Comparison of ENCODE assay signal across 14 mouse cellular contexts in genomic region chr10:46235581-46235980, GRCm38 (mm10).
A peak's percentile ranks its signal among the peaks of the same experiment; 100 is the strongest.
DNase-seq lines count a peak whose midpoint lies in the region; ATAC-seq and TF ChIP-seq lines count a peak whose summit lies in the region.
"Had no signal": no experiment of that assay in that cellular context is flagged by ENCODE, and none has a peak within 500 bp of the region (broad histone marks: within the 10 kb centered on the region; RNA-seq: fewer than 3 reads in every experiment).

No protein-coding gene starts in this region.

- no peak overlapping the region for H3K4me2 ChIP-seq in liver, postnatal 0 days (ENCODE audit: low read depth, low read length)
- H3K4me2 ChIP-seq: liver, embryonic 15.5 days had no signal

- POLR2A ChIA-PET in Patski (lab: Charles Lee) = no interaction called here

- intact Hi-C loops in heart, adult 2 months (cut with DNase I) = no loop called here

- no peak for DNase-seq in heart, adult 2 months
- DNase-seq in heart, adult 8-10 months (ENCODE audit: low spot score) = no peak
- no peak for DNase-seq in liver, postnatal 0 days
- DNase-seq in liver (no peak), Patski (ENCODE audit: low read depth, low spot score) (no peak)
- no peak for DNase-seq in heart, adult 9 months (ENCODE audit: low spot score in 2 of 2)
- DNase-seq: adrenal gland, postnatal 25 days; cerebellum, adult 9-11 months; gastrocnemius, postnatal 25 days; heart, postnatal 36 days; kidney, adult 18-20 months; right cerebral cortex, postnatal 14 days had no signal

- no peak overlapping the region for H3K9ac ChIP-seq in heart, adult 2 months (ENCODE audit: low read depth, low read length)
- no peak overlapping the region for H3K9ac ChIP-seq in liver, postnatal 0 days (replicated peaks)
- H3K9ac ChIP-seq: liver, embryonic 15.5 days had no signal

- TF ChIP-seq CTCF in heart, adult 2 months (IDR thresholded peaks at IDR 0.05) = peak; percentile 62
- TF ChIP-seq CTCF in liver, postnatal 0 days (IDR thresholded peaks at IDR 0.05; ENCODE audit: low read depth) = 0 out of 2 replicates have a peak, but pooled peaks have one; percentile 1
- TF ChIP-seq CTCF in E14TG2a.4 (conservative IDR thresholded peaks at IDR 0.05; ENCODE audit: low read length) (peak; percentile 52), Patski (IDR thresholded peaks at IDR 0.05) (peak; percentile 46)

- H3K9me3 ChIP-seq in liver, postnatal 0 days (ENCODE audit: low read length) = no peaks in the 10 kb centered on the region
- no peaks in the 10 kb centered on the region for H3K9me3 ChIP-seq in E14TG2a.4 (ENCODE audit: low read length)
- H3K9me3 ChIP-seq: liver, embryonic 15.5 days had no signal

- H3K4me3 ChIP-seq in heart, adult 2 months = no peak overlapping the region
- H3K4me3 ChIP-seq in liver, postnatal 0 days (ENCODE audit: low read depth, low read length) = no peak overlapping the region
- no peak overlapping the region for H3K4me3 ChIP-seq in E14TG2a.4 (replicated peaks; ENCODE audit: low read length)
- H3K4me3 ChIP-seq: liver, embryonic 15.5 days had no signal

- no peak for TF ChIP-seq POLR2A in heart, adult 2 months (IDR thresholded peaks at IDR 0.05; ENCODE audit: insufficient read depth, low read depth, low read length)

- in situ Hi-C loops in Patski (cut with MboI; ENCODE audit: low pct_unique_long_range_greater_than_20kb) = no loop called here

- 54% methylated on average over 2 of the region's 2 CpGs for WGBS in heart, adult 2 months
- 47% methylated on average over 2 of the region's 2 CpGs for WGBS in liver, postnatal 0 days (ENCODE audit: insufficient replicate concordance)

- CTCF ChIA-PET in Patski (lab: Charles Lee) = no interaction called here

- H3K27ac ChIP-seq in heart, adult 2 months = no peak overlapping the region
- no peak overlapping the region for H3K27ac ChIP-seq in liver, postnatal 0 days (ENCODE audit: low read depth)
- H3K27ac ChIP-seq: liver, embryonic 15.5 days had no signal

- ATAC-seq in liver, postnatal 0 days = no peak
- no peak for ATAC-seq in Patski

- H3K4me1 ChIP-seq in heart, adult 2 months (ENCODE audit: control insufficient read depth, insufficient read depth, low read length) = no peaks in the 10 kb centered on the region
- H3K4me1 ChIP-seq in liver, postnatal 0 days (ENCODE audit: insufficient read depth) = no peaks in the 10 kb centered on the region
- no peaks in the 10 kb centered on the region for H3K4me1 ChIP-seq in E14TG2a.4 (replicated peaks; ENCODE audit: low read depth, low read length)
- H3K4me1 ChIP-seq: liver, embryonic 15.5 days had no signal

- no peaks in the 10 kb centered on the region for H3K27me3 ChIP-seq in heart, adult 2 months (ENCODE audit: control insufficient read depth, insufficient read depth, low read length)
- no peaks in the 10 kb centered on the region for H3K27me3 ChIP-seq in liver, postnatal 0 days (ENCODE audit: insufficient read depth, low read length)
- H3K27me3 ChIP-seq in E14TG2a.4 (ENCODE audit: insufficient read depth, low read length) = no peaks in the 10 kb centered on the region
- peaks cover 14% of the 10 kb centered on the region for H3K27me3 ChIP-seq in Patski
- H3K27me3 ChIP-seq: liver, embryonic 15.5 days had no signal

- no peaks in the 10 kb centered on the region for H3K79me2 ChIP-seq in heart, adult 2 months (replicated peaks; ENCODE audit: control insufficient read depth, insufficient read depth, low read length)

- no peaks in the 10 kb centered on the region for H3K36me3 ChIP-seq in heart, adult 2 months (ENCODE audit: control insufficient read depth, insufficient read depth, low read length)
- no peaks in the 10 kb centered on the region for H3K36me3 ChIP-seq in liver, postnatal 0 days (replicated peaks; ENCODE audit: insufficient read depth, low read length)
- H3K36me3 ChIP-seq in E14TG2a.4 (ENCODE audit: insufficient read depth, low read length) = no peaks in the 10 kb centered on the region
- H3K36me3 ChIP-seq: liver, embryonic 15.5 days had no signal

- TF ChIP-seq EP300 in heart, adult 2 months (IDR thresholded peaks at IDR 0.05; ENCODE audit: insufficient read depth, low read depth, low read length) = no peak
- TF ChIP-seq EP300 in liver, postnatal 0 days (IDR thresholded peaks at IDR 0.05; ENCODE audit: low read depth) = no peak

Comparison
In these comparisons a context has a peak if more than half of its experiments do, and no peak if none do; other contexts are left out.
1. CTCF ChIP-seq: peak in every context shown above with its lines; median percentile 62 in heart, adult 2 months; 52 in E14TG2a.4; 46 in Patski; 1 in liver, postnatal 0 days.